Mouse (Mus musculus) cortical plate, adult 2 months (tissue): ENCODE measurements at regions not wholly inside any gene's neighbourhood (a gene's known extent, or its start where the extent isn't known, plus 50 kb on each side); places are given as distances from the start of the nearest gene placed in this dataset.

ENCODE experiments used
- H3K27ac ChIP-seq: fragments of 200-500 bp; 2 replicates; pipeline ENCODE4 v1.5.1; 2012; ENCODE audit warnings: low read length, control low read depth, inconsistent platforms; ENCODE audit not compliant: insufficient read depth
- H3K4me1 ChIP-seq: fragments of 200-500 bp; 2 replicates; pipeline ENCODE4 v1.6.1; 2011; ENCODE audit warnings: low read length; ENCODE audit not compliant: control insufficient read depth, insufficient read depth
- H3K4me3 ChIP-seq: fragments of 200-500 bp; 2 replicates; pipeline ENCODE4 v1.5.1; 2011; ENCODE audit warnings: mild to moderate bottlenecking, low read length, control low read depth; ENCODE audit not compliant: insufficient read depth
- CTCF ChIP-seq: fragments of 200-500 bp; IDR thresholded peaks from 2 replicates; pipeline ENCODE4 v1.5.1; 2011; ENCODE audit warnings: mild to moderate bottlenecking, control low read depth, low read length; ENCODE audit not compliant: insufficient read depth; ENCODE audit errors: extremely low read depth
- POLR2A ChIP-seq: fragments of 200-500 bp; IDR thresholded peaks from 2 replicates; pipeline ENCODE4 v1.6.1; 2011; ENCODE audit warnings: mild to moderate bottlenecking, low read length, control low read depth; ENCODE audit not compliant: insufficient read depth; ENCODE audit errors: extremely low read depth

GRCm38 (mm10) chr5:9801707-9802106, 76.7 kb upstream of the Grm3 start:
- Histone ChIP-seq H3K27ac (no peak overlapping the region), H3K4me3 (no peak overlapping the region), H3K4me1 (no peaks in the 10 kb centered on the region)
- TF ChIP-seq POLR2A: no peak
- no peak for TF ChIP-seq CTCF

DNA sequence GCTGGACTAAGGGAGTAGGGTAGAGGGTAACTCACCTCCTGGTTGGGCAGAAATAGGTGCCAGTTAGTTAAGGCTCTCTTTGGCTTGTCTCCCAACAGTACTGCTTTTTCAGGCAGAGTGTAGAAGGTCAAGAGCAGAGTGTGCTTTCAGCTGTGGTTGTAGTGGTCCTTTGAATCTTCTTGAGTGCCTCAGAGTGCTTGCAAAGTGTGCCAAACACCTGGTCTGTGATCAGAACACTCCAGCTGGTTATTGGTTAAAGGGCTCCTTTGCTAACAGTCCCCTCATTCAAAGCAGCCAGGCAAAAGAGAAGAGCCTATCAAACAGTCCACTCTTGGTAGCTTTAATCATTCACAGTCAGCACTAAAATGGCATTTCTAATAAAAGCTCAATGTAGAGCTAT, 56.1 kb upstream of the Grm3 start:
- H3K27ac ChIP-seq: no peak overlapping the region
- no peaks in the 10 kb centered on the region for H3K4me1 ChIP-seq
- TF ChIP-seq CTCF (no peak), POLR2A (no peak)
- H3K4me3 ChIP-seq: no peak overlapping the region
